Mouse (Mus musculus): Measurements from ENCODE around the gene Celsr1. TPM values are rescaled to one million over a fixed set of nuclear protein-coding genes. Genes with fewer than 3 reads are reported as not detected.

Gene Celsr1
- total RNA-seq (2014; fragmentation: Nextera tagmentation): 3.8 and 7.5 TPM in 2 replicates
- 1.3 and 9.0 TPM in 2 replicates for total RNA-seq (2017)

DNA sequence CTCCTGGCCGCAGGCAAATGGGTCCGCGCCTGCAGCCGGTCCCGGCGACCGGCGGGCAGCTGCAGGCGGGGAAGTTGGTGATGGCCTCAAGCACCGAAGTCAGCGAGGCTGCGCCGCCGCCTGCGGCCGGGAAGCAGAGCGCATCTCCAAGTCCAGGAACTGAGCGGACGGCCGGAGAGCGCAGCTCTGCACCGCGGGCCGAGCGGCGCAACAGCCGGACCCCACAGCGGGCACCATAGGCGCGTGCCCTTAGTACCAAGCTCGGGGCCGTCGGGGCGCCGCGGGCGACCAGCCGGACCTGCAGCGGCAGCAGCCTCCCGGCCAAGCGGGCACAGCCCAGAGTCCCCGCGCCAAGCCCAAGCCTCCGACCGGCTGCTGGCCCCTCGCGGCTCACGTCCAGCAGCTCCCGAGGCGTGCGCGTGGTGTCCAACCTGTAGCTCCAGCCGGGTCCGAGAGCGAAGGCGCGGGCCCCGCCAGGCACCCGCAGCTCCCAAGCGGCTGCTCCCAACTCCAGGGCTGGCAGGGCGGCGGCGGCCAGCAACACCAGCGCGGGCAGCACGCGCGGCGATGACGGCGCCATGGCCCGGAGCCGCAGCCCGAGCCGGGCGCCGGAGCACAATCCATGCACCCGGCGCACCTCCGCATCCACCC, at the start of gene Celsr1:
Gene Celsr1, minus strand, starts transcription at position 587 of the 651 bp plus-strand sequence.
- no peak for ATAC-seq (replicated peaks; ENCODE audit: low FRiP score, low TSS enrichment, poor library complexity, severe bottlenecking)

DNA sequence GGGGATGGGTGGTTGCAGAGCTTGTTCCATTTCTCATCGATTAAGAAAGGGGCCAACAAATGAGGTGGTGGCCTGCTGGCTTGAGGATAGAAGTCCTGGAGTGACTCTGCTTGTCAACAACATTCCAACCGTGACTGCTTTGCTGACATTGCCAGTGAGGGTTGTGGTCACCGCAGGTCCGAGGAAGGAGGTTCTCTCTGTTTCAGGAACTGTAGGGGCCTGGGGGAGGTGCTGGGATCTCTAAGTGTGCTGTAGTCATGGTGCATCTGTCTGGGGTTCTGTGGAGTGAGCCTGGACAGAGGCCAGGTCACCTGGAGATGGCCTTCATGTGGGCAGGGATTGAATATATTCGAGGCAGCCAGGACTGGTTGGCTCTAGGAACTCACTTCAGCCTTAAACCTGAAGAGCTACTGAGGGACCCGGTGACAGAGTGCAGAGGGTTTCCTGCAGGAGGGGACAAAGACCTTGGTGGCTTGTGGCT, 49.7 kb upstream of the Celsr1 start:
- ATAC-seq (replicated peaks; ENCODE audit: low FRiP score, low TSS enrichment, poor library complexity, severe bottlenecking): no peak

GRCm38 (mm10) chr15:86082551-86082961, 49.0 kb upstream of the Celsr1 start:
- ATAC-seq (replicated peaks; ENCODE audit: low FRiP score, low TSS enrichment, poor library complexity, severe bottlenecking): no peak

DNA sequence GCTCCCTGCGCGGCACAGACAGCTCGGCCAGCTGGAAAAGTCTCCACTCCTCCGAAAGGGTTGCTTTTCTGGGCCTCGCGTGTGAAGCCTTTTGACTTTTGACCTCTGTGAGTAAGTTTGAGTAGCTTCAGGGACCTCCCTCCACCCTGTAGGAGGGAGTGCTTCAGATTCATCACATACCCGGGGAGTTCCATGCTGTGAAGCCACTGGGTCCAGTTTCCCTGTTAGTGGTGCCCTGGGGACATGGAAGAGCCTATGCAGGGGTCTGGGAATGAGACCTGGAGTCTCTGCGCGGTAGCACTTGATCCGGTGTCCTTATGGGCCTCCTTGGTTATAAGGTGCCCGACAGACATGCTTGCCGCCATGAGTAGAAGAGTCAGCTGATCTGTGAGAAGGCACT, 48.1 kb upstream of the Celsr1 start:
- ATAC-seq (replicated peaks; ENCODE audit: low FRiP score, low TSS enrichment, poor library complexity, severe bottlenecking): no peak

DNA sequence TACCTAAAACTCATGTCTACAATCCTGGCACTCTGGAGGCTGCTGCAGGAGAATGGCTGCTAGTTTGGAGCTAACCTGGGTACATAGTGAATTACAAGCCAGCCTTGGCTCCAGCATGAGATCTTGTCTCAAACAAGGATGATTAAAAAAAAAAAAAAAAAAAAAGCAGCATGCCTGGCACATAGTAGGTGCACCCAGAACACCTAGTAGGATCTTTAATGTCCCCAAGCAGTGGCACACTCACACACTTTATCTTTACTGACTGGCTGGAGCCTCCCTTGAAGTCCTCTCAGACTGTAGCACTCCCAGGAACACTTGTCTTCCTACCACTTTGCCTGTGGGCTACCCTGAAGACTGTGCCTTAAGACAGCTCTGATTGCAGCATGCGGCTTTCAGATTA, 46.8 kb upstream of the Celsr1 start:
- ATAC-seq (replicated peaks; ENCODE audit: low FRiP score, low TSS enrichment, poor library complexity, severe bottlenecking): no peak

DNA sequence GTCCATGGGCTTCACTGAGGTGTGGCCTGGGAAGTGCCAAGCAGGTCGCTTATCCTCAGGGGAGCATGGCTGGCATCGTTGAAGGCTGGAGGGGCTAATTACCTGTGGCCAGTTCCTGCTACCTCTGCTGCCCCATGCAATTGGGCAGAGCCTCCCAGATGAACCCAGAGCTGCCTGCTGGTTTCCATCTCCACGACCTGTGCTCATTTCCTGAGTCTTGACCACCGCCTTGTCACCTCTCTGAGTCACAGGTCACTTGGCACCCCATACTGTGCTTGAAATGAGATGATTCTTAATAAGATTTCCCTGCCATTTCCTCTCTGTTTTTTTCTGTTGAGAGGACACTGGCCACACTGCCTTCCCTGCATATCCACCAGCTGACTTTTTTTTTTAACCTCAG, 46.3 kb upstream of the Celsr1 start:
- ATAC-seq (replicated peaks; ENCODE audit: low FRiP score, low TSS enrichment, poor library complexity, severe bottlenecking): no peak

DNA sequence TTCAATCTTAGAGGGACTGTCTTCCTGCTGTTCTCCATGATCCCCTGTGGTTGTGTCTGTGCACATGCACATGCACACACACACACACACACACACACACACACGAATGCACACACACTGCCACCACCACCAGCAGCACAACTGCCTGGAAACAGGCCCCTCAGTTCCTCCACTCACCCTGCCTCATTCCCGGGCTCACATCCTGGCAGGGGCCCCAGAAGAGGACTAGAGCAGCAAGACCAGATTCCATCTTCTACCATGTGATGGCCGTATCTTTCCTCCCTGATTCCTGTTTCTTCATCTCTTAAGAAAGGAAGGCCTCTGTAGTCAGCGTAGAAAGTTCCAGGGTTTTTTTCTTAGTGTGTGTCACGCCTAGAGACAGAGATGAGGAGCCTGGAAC, 45.9 kb upstream of the Celsr1 start:
- no peak for ATAC-seq (replicated peaks; ENCODE audit: low FRiP score, low TSS enrichment, poor library complexity, severe bottlenecking)

DNA sequence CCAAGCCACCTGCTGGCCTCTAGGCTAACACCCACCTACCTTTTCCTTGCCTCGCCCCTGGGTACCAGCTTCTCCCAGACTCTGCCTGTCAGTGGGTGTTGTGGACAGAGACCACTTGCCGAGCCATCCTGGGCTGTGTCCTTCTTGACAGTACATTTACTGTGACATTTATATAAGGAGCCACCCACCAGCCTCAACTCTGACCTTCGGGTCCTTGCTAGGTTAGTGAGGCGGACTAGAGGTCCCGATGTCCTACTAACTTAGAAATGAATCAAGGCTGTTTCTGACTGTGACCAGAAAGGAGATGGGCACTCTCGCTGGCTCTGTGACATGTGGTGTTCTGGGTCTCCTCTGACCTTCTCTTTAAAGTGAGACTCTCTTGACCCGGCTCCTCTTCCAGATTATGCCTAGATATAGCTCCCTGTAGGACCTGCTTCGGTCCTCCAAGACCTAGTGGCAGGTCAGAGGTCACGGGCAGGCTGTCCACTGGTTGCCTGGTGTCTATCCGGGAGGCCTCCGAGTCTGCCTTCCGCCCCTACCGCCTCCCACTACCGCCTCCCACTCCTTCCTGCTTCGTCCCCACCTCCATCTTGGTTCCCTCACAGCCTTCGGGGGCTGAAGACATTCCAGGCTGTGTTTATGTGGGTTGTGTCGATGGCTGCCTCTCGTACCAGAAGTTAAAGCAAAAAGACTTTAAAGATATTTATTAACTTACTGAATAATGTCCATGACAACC, 45.1 kb upstream of the Celsr1 start:
- ATAC-seq (replicated peaks; ENCODE audit: low FRiP score, low TSS enrichment, poor library complexity, severe bottlenecking): no peak

DNA sequence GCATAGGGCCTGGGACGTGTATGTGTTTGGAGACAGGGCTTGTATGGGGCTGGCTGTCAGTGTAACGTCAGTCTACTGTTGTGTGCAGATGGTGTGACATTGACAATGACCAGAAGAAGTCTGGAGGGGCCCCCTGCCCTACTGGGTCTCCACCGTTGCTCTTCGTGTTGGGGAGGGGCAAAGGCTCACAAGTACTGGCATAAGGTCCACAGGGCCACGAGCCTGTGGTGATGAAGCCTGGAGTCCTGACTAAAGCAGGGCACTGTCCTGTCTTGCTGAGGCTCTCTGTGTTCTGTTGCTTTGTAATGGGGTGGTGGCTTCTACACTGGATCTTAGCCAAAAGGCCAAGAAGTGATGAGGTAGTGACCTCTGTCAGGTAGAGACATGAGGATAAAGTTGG, 44.4 kb upstream of the Celsr1 start:
- no peak for ATAC-seq (replicated peaks; ENCODE audit: low FRiP score, low TSS enrichment, poor library complexity, severe bottlenecking)

- ATAC-seq (replicated peaks; ENCODE audit: low FRiP score, low TSS enrichment, poor library complexity, severe bottlenecking): no peak
Observed at GRCm38 (mm10) chr15:86076378-86076777, 42.8 kb upstream of the Celsr1 start.

DNA sequence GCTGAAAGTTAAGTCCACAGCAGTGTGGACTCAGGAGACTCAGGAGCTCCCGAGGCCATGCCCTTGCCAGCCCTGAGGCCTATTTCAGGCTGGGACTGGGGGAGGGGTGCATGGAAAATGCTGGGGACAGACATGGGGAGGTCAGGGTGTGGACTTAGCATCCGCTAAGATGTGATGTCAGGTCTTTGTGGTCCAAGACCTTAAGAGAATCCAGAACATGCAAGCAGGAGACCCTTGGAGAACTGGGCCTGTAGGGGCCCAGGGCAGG, 42.4 kb upstream of the Celsr1 start:
- no peak for ATAC-seq (replicated peaks; ENCODE audit: low FRiP score, low TSS enrichment, poor library complexity, severe bottlenecking)

DNA sequence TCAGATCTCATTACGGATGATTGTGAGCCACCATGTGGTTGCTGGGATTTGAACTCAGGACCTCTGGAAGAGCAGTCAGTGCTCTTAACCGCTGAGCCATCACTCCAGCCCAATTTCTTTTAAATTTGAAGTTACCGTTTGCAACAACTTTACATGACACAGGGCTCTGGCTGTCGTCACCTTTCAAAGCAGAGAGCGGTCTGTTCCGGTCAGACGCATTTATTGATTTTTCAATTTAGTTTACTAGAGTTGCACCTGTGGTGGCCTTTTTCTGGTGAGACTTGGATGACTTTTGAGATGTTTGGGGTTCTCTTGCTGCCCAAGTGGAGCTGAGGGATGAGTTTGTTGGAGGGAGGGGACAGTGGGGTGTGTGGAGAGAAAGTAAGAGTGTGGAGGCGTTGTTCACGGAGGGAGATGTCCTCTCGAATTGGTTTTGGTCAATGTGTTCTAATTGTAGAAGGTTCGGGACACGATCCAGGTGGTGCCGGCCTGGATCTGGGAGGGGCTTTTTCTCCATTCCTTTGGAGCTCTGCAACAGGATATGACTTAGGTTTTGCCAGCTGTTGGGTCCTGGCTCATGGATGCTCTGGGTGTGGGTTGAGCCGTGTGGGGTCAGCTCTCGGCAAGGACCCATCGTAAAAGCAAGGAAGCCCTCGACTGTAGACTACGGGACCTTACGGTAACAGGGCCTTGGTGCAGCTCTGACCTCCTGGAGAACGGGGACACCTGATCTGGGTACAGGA, 41.9 kb upstream of the Celsr1 start:
- ATAC-seq (replicated peaks; ENCODE audit: low FRiP score, low TSS enrichment, poor library complexity, severe bottlenecking): no peak

GRCm38 (mm10) chr15:86074171-86074937, 40.8 kb upstream of the Celsr1 start:
- no peak for ATAC-seq (replicated peaks; ENCODE audit: low FRiP score, low TSS enrichment, poor library complexity, severe bottlenecking)

DNA sequence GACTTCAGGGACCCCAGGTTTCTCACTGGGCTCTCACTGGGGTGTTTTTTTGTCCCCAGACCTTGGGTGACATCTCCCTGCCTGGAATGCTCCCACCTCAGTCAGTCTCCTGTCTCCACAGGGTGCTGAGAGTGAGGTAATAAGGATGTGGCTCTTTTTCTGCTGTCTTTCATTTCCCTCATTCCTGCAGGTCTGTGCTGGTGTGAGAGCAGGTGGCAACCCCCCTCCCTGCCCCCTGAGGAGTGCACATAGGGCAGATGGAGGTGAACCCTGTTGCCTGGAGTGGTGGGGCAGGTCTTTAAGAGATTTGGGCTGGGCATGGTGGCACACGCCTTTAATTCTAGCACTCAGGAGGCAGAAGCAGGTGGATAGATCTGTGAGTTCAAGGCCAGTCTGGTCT, 37.6 kb upstream of the Celsr1 start:
- ATAC-seq (replicated peaks; ENCODE audit: low FRiP score, low TSS enrichment, poor library complexity, severe bottlenecking): no peak

- ATAC-seq (replicated peaks; ENCODE audit: low FRiP score, low TSS enrichment, poor library complexity, severe bottlenecking): no peak
Observed at GRCm38 (mm10) chr15:86070368-86070767, 36.8 kb upstream of the Celsr1 start.

GRCm38 (mm10) chr15:86069011-86069791, 35.6 kb upstream of the Celsr1 start:
- ATAC-seq (replicated peaks; ENCODE audit: low FRiP score, low TSS enrichment, poor library complexity, severe bottlenecking): no peak

DNA sequence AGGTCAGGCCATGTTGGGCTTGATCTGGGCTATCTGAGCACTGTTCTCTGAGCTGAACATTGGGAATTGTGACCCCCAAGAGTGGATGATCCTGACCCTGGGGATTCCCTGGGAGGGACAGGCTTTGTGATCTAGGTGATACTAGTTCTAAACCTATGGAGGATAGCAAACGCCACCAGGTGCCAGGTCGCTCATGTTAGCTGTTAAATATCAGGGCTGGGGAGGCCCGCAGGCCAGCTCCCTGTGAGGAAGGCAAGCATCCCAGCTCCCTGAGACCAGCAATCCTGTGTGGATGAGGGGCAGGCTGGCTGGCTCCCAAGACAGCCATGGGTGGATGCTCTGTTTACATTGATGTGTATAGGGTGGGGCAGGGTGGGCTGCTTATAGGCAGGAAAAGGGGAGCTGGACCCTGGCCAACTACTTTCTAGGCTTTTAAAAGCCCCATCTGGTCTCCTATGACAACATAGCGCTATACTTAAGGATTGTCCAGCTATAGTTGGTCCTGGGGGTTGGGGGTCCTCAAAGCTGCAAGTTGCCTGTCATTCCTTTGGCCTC, 34.4 kb upstream of the Celsr1 start:
- ATAC-seq (replicated peaks; ENCODE audit: low FRiP score, low TSS enrichment, poor library complexity, severe bottlenecking): no peak

DNA sequence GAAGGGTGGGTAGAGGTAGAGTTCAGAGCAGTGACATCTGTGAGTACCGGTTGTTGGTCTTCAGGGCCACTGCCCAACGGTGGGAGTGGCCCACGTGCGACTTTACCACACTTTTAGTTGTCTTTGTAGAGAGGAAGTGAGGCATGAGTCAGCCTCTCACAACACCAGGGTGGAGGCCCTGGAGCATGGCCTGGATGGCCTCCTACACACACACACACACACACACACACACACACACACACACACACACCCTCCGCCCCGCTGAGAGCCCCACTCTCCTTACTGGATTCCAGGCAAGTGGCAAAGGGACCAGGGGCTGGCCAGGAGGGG, 34.0 kb upstream of the Celsr1 start:
- no peak for ATAC-seq (replicated peaks; ENCODE audit: low FRiP score, low TSS enrichment, poor library complexity, severe bottlenecking)

Measured in megakaryocyte-erythroid progenitor cell, adult 5-6 weeks (primary cell).